Mouse (Mus musculus) cortical plate, adult 2 months (tissue): ENCODE data around the gene Nrxn3.

Source experiments
- CTCF ChIP-seq: fragments of 200-500 bp; IDR thresholded peaks from 2 replicates; pipeline ENCODE4 v1.5.1; 2011; ENCODE audit warnings: mild to moderate bottlenecking, control low read depth, low read length; ENCODE audit not compliant: insufficient read depth; ENCODE audit errors: extremely low read depth
- POLR2A ChIP-seq: fragments of 200-500 bp; IDR thresholded peaks from 2 replicates; pipeline ENCODE4 v1.6.1; 2011; ENCODE audit warnings: mild to moderate bottlenecking, low read length, control low read depth; ENCODE audit not compliant: insufficient read depth; ENCODE audit errors: extremely low read depth

GRCm38 (mm10) chr12:89530679-89531350 lies 808.1 kb downstream of the Nrxn3 start:
- no peak for TF ChIP-seq POLR2A
- peak; percentile 22; the same call in 1 of the 2 replicates for TF ChIP-seq CTCF
